Mouse (Mus musculus): ENCODE measurements around the gene Smarcc2. TPM values are rescaled to one million over a fixed set of nuclear protein-coding genes. Genes with fewer than 3 reads are reported as not detected.

The Smarcc2 gene
- polyA plus RNA-seq, 1 experiment from 2014 or later, result 34.9 TPM

DNA sequence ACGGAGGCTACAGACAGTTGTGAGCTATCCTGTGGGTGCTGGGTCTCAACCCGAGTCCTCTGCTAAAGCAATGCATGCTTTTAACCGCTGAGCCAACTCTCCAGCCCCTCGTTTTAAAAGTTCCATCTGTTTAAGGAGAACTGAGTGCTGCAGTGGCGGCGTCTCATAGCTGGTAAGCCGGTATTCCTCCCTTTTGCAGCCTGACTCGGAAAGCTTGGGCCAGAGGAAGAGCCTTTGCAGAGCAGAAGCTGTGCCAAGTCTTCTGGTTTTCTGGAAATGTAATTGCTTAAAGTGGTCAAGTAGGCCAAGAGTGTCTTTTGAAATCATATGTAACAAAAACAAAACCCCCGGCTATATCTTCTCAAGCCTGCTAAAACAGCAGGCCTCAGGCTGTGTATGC lies 49.2 kb downstream of the Smarcc2 start:
- H3K27ac ChIP-seq, result no peak overlapping the region
- ATAC-seq, result no peak
- H3K36me3 ChIP-seq, result peaks cover 34% of the 10 kb centered on the region
- H3K9me3 ChIP-seq (replicated peaks), result no peaks in the 10 kb centered on the region
- 77% methylated on average over 9 of the region's 9 CpGs for WGBS (ENCODE audit: insufficient replicate concordance)
- peaks cover 41% of the 10 kb centered on the region for H3K4me1 ChIP-seq
- no peak overlapping the region for H3K4me2 ChIP-seq
- H3K27me3 ChIP-seq (replicated peaks), result no peaks in the 10 kb centered on the region
- H3K4me3 ChIP-seq, result no peak overlapping the region
- H3K9ac ChIP-seq, result no peak overlapping the region

DNA sequence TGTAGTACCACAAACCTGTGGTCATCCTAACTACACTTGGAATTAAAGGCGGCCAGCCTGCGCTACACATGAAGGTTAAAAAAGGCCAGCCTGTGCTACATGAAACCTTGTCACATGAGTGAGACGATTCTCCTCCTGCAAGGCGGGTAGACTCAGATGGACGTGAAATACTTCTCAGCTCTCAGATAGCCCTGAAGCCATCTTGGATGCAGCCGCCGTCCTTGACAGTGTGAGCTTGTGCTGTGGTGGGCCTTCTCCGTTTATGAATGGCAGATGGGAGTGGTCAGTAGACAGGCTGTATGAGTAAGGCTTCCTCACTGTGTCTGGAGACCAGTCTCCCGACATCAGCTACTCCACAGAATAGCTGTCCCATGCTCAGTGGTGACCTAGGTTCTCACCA lies 50.2 kb downstream of the Smarcc2 start:
- Histone ChIP-seq H3K9ac (no peak overlapping the region), H3K9me3 (replicated peaks) (no peaks in the 10 kb centered on the region), H3K4me2 (no peak overlapping the region), H3K27me3 (replicated peaks) (no peaks in the 10 kb centered on the region), H3K27ac (no peak overlapping the region), H3K4me3 (no peak overlapping the region), H3K36me3 (peaks cover 43% of the 10 kb centered on the region), H3K4me1 (peaks cover 32% of the 10 kb centered on the region)
- ATAC-seq, result no peak
- 76% methylated on average over 9 of the region's 9 CpGs for WGBS (ENCODE audit: insufficient replicate concordance)

DNA sequence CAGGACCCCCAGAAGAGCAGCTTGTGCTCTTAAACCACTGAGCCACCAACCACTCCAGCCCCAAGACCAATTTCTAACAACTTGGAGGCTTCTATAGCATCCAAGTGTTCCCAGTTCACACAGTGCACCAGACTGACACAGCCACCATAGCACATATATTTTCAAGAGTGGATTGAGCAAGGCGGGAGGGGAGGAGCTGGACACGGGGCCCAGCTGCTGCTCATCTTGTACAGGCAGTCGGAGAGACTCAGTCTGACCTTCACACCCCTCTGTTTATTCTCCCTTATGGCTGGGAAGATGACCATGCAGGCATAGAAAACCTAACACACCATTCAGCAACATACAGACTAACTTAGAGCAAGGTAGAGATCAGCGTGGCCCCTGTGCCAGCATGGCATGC lies 50.8 kb downstream of the Smarcc2 start:
- Histone ChIP-seq H3K27me3 (replicated peaks) (no peaks in the 10 kb centered on the region), H3K4me2 (no peak overlapping the region), H3K9me3 (replicated peaks) (no peaks in the 10 kb centered on the region), H3K9ac (no peak overlapping the region), H3K4me3 (no peak overlapping the region), H3K36me3 (peaks cover 45% of the 10 kb centered on the region), H3K4me1 (peaks cover 27% of the 10 kb centered on the region), H3K27ac (no peak overlapping the region)
- 73% methylated on average over 4 of the region's 4 CpGs for WGBS (ENCODE audit: insufficient replicate concordance)
- ATAC-seq, result no peak

DNA sequence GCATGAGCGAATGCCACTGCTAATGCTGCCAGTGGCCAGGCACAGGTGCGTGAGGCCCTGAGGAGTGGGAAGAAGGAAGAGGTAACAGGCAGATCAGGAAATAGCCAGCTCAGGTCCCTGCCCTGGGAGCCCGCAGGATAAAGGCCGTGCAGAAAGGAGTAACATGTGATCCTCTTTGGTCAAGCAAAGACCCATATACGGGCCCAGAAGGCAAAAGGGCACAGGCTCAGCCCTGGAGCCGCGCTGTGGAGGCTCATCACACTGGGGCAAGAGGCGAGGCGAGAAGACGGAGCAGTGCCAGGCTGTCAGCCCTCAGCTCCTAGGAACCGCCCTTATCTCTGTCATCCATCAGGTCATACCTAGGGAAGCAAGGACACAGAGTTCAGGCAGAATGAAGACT lies 51.3 kb downstream of the Smarcc2 start:
- H3K9me3 ChIP-seq (replicated peaks), result no peaks in the 10 kb centered on the region
- WGBS (ENCODE audit: insufficient replicate concordance), result 84% methylated on average over 11 of the region's 11 CpGs
- ATAC-seq, result no peak
- H3K27ac ChIP-seq, result no peak overlapping the region
- H3K4me3 ChIP-seq, result no peak overlapping the region
- peaks cover 49% of the 10 kb centered on the region for H3K36me3 ChIP-seq
- H3K9ac ChIP-seq, result no peak overlapping the region
- no peaks in the 10 kb centered on the region for H3K27me3 ChIP-seq (replicated peaks)
- H3K4me2 ChIP-seq, result no peak overlapping the region
- H3K4me1 ChIP-seq, result peaks cover 27% of the 10 kb centered on the region

- Histone ChIP-seq H3K9ac (no peak overlapping the region), H3K9me3 (replicated peaks) (no peaks in the 10 kb centered on the region), H3K36me3 (peaks cover 54% of the 10 kb centered on the region), H3K27me3 (replicated peaks) (no peaks in the 10 kb centered on the region), H3K27ac (no peak overlapping the region), H3K4me2 (no peak overlapping the region), H3K4me1 (peaks cover 35% of the 10 kb centered on the region), H3K4me3 (no peak overlapping the region)
- 78% methylated on average over 9 of the region's 9 CpGs for WGBS (ENCODE audit: insufficient replicate concordance)
- ATAC-seq, result peak; percentile 55
Observed at GRCm38 (mm10) chr10:128511189-128511588, 52.1 kb downstream of the Smarcc2 start.

GRCm38 (mm10) chr10:128511761-128512160 lies 52.7 kb downstream of the Smarcc2 start:
- no peak overlapping the region for H3K4me3 ChIP-seq
- ATAC-seq, result no peak
- no peak overlapping the region for H3K27ac ChIP-seq
- H3K27me3 ChIP-seq (replicated peaks), result no peaks in the 10 kb centered on the region
- H3K4me2 ChIP-seq, result no peak overlapping the region
- H3K9me3 ChIP-seq (replicated peaks), result no peaks in the 10 kb centered on the region
- H3K9ac ChIP-seq, result no peak overlapping the region
- WGBS (ENCODE audit: insufficient replicate concordance), result 80% methylated on average over 12 of the region's 12 CpGs
- peaks cover 58% of the 10 kb centered on the region for H3K36me3 ChIP-seq
- H3K4me1 ChIP-seq, result peaks cover 40% of the 10 kb centered on the region

DNA sequence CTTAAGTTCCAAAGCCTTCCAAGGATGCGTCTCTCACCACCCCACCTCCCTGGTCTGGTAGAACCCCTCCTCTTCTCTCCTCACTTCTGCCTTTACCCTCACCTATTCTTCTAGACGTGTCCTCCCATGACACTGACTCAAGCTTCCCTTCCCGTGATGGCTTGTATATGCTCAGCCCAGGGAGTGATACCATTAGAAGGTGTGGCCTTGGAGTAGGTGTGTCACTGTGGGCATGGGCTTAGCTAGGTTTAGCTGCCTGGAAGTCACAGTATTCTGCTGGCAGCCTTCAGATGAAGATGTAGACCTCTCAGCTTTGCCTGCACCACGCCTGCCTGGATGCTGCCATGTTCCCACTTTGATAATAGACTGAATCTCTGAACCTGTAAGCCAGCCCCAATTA lies 56.0 kb downstream of the Smarcc2 start:
- Histone ChIP-seq H3K27ac (peak overlapping the region; percentile 57; the same call in 1 of the 2 replicates), H3K9me3 (replicated peaks) (no peaks in the 10 kb centered on the region), H3K4me3 (no peak overlapping the region), H3K27me3 (replicated peaks) (0 out of 2 replicates have a peak, but pooled peaks cover 3% of the 10 kb centered on the region), H3K4me1 (peaks cover 48% of the 10 kb centered on the region), H3K4me2 (no peak overlapping the region), H3K9ac (no peak overlapping the region), H3K36me3 (peaks cover 73% of the 10 kb centered on the region)
- WGBS (ENCODE audit: insufficient replicate concordance), result 63% methylated on average over 4 of the region's 4 CpGs
- peak; percentile 53; the same call in 1 of the 2 replicates for ATAC-seq

DNA sequence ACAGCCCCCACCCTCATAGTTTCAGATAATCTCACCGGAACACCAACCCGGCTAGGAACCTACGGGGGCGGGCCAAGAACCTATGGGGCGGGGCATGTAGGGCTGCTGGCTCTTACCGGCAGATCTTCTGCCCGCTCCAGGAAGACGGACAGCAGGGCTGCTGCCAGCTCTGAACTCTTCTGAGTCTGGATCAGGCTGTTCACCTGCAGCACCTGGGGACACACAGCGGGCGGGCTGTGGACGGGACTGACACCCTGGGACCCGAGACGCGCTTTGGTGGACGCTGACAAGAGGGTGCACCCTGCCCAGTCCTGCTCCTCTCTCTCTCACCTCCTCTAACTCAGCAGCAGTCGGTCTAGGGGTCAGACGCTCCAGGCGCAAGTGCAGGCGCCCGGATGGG lies 57.0 kb downstream of the Smarcc2 start:
- Histone ChIP-seq H3K36me3 (peaks cover 73% of the 10 kb centered on the region), H3K4me3 (peak overlapping the region; percentile 22; the same call in 1 of the 2 replicates), H3K4me2 (peak overlapping the region; percentile 63), H3K9me3 (replicated peaks) (no peaks in the 10 kb centered on the region), H3K9ac (peak overlapping the region; percentile 25), H3K27me3 (replicated peaks) (0 out of 2 replicates have a peak, but pooled peaks cover 3% of the 10 kb centered on the region), H3K27ac (peak overlapping the region; percentile 57), H3K4me1 (peaks cover 38% of the 10 kb centered on the region)
- 35% methylated on average over 20 of the region's 20 CpGs for WGBS (ENCODE audit: insufficient replicate concordance)
- peak; percentile 64 for ATAC-seq

- H3K4me1 ChIP-seq, result peaks cover 31% of the 10 kb centered on the region
- no peaks in the 10 kb centered on the region for H3K9me3 ChIP-seq (replicated peaks)
- peak overlapping the region; percentile 57; the same call in 1 of the 2 replicates for H3K27ac ChIP-seq
- peaks cover 74% of the 10 kb centered on the region for H3K36me3 ChIP-seq
- H3K4me2 ChIP-seq, result peak overlapping the region; percentile 63
- H3K4me3 ChIP-seq, result no peak overlapping the region
- WGBS (ENCODE audit: insufficient replicate concordance), result 10% methylated on average over 6 of the region's 6 CpGs
- 0 out of 2 replicates have a peak, but pooled peaks cover 3% of the 10 kb centered on the region for H3K27me3 ChIP-seq (replicated peaks)
- ATAC-seq, result 0 out of 2 replicates have a peak, but pooled peaks have one; percentile 43
- H3K9ac ChIP-seq, result no peak overlapping the region
Observed at GRCm38 (mm10) chr10:128516677-128517076, 57.6 kb downstream of the Smarcc2 start.

DNA sequence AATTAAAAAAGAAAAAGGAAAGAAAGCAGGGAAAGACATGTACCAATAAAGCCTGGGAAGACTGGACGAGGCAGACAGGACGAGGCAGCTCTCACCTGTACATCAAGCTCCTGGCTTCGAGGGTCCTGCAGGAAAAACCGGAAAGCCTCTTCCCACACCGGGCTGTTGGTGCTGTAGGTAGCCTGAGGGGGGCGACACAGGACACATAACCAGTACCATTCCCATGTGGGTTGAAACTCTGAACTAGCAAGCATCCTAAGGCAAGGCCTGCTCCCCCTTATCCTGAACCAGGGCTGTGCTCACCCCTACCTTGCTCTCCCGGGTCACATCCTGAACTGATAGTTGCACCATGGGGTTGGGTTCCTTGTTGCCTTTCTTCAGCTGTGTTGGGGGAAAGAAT lies 59.8 kb downstream of the Smarcc2 start:
- no peaks in the 10 kb centered on the region for H3K9me3 ChIP-seq (replicated peaks)
- no peak for ATAC-seq
- no peak overlapping the region for H3K4me2 ChIP-seq
- H3K4me1 ChIP-seq, result peaks cover 33% of the 10 kb centered on the region
- no peak overlapping the region for H3K4me3 ChIP-seq
- 72% methylated on average over 7 of the region's 7 CpGs for WGBS (ENCODE audit: insufficient replicate concordance)
- H3K36me3 ChIP-seq, result peaks cover 70% of the 10 kb centered on the region
- no peak overlapping the region for H3K9ac ChIP-seq
- peaks cover 8% of the 10 kb centered on the region; the same call in 1 of the 2 replicates for H3K27me3 ChIP-seq (replicated peaks)
- H3K27ac ChIP-seq, result no peak overlapping the region

DNA sequence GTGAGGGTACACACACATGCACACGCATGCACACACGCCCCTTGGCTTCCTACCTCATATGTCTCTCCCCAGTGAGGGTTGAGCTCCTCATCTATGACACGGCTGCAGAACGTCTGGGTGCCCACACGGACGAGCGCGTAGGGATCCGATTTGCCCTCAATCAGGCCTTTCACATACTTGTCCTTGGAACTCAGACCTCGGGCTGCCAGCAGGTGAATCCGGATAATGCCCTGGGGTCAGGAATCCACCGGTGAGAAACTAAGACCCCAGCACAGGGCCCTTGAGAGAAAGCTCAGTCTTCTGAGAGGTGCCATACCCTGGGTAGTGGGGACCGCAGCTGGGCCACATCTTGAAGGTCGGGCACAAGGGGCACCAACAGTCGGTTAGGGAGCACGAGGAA lies 61.5 kb downstream of the Smarcc2 start:
- no peak overlapping the region for H3K27ac ChIP-seq
- 83% methylated on average over 16 of the region's 16 CpGs for WGBS (ENCODE audit: insufficient replicate concordance)

DNA sequence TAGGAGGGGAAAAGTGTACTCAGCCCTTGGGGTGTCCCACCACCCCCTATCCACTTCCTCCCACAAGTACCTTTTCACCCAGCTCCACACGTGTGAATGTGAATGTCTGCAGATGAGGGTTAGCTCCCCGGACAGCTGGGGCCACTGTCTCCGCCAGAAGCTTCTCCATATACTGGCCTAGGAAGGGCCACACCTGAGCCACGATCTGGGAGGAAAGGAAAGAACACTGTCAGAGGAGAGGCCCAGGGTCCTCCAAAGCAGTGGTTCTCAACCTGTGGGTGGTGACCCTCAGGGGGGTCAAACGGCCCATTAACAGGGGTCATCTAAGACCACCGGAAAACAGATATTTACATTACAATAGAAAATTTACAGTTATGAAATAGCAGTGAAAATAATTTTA lies 63.3 kb downstream of the Smarcc2 start:
- no peak overlapping the region for H3K27ac ChIP-seq
- H3K27me3 ChIP-seq (replicated peaks), result peaks cover 5% of the 10 kb centered on the region; the same call in 1 of the 2 replicates
- H3K4me2 ChIP-seq, result no peak overlapping the region
- no peak overlapping the region for H3K9ac ChIP-seq
- H3K4me1 ChIP-seq, result peaks cover 33% of the 10 kb centered on the region
- ATAC-seq, result no peak
- 71% methylated on average over 6 of the region's 6 CpGs for WGBS (ENCODE audit: insufficient replicate concordance)
- H3K9me3 ChIP-seq (replicated peaks), result no peaks in the 10 kb centered on the region
- peaks cover 42% of the 10 kb centered on the region for H3K36me3 ChIP-seq
- H3K4me3 ChIP-seq, result no peak overlapping the region

More for the DNA sequence above, 61.5 kb downstream of the Smarcc2 start:
- Histone ChIP-seq H3K36me3 (peaks cover 58% of the 10 kb centered on the region), H3K4me2 (no peak overlapping the region), H3K4me3 (no peak overlapping the region), H3K9ac (no peak overlapping the region), H3K9me3 (replicated peaks) (no peaks in the 10 kb centered on the region), H3K4me1 (peaks cover 39% of the 10 kb centered on the region), H3K27me3 (replicated peaks) (peaks cover 8% of the 10 kb centered on the region; the same call in 1 of the 2 replicates)
- ATAC-seq, result no peak
